Mouse (Mus musculus): ENCODE measurements at regions not wholly inside any gene's neighbourhood (a gene's known extent, or its start where the extent isn't known, plus 50 kb on each side); places are given as distances from the start of the nearest gene placed in this dataset.

- DNase-seq (ENCODE audit: inconsistent age in 2 of 2, low spot score in 1 of 2), result no peak
These were observed 52.9 kb upstream of the Gm10944 start for GRCm38 (mm10) chr10:10628236-10628717.

GRCm38 (mm10) chr10:10614976-10615762 is 57.1 kb upstream of the Rab32 start:
- no peak for DNase-seq (ENCODE audit: inconsistent age in 2 of 2, low spot score in 1 of 2)

GRCm38 (mm10) chr10:10610561-10611345 is 52.7 kb upstream of the Rab32 start:
- DNase-seq (ENCODE audit: inconsistent age in 2 of 2, low spot score in 1 of 2), result peak in 1 of 2 experiments; percentile 10

GRCm38 (mm10) chr10:10608626-10609168 is 50.6 kb upstream of the Rab32 start:
- peak in 1 of 2 experiments; percentile 5 for DNase-seq (ENCODE audit: inconsistent age in 2 of 2, low spot score in 1 of 2)

All from adrenal gland, adult (tissue).